Mouse (Mus musculus) thymus, postnatal 36 days (tissue): ENCODE measurements around the gene Ankrd12.

Experiments used
- DNase-seq, 2 experiments: peaks; one replicate each; pipeline ENCODE4 v3.0.0; 2022; ENCODE audit warnings: mixed read lengths in 2 of 2

Gene Ankrd12

DNA sequence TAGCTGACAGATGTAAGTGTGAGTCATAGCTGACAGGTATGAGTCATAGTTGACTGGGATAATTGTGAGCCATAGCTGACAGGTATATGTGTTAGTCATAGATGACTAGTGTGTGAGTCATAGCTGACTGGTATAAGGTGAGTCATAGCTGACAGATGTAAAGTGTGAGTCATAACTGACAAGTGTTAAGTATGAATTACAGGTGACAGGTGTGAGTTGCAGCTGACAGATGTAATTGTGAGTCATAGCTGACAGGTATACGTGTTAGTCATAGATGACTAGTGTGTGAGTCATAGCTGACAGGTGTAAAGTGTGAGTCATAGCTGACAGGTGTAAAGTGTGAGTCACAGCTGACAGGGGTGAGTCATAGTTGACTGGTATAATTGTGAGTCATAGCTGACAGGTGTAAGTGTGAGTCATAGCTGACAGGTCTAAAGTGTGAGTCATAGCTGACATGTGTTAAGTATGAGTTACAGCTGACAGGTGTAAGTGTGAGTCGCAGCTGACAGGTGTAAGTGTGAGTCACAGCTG is 115.2 kb downstream of the Ankrd12 start:
- no peak for DNase-seq

DNA sequence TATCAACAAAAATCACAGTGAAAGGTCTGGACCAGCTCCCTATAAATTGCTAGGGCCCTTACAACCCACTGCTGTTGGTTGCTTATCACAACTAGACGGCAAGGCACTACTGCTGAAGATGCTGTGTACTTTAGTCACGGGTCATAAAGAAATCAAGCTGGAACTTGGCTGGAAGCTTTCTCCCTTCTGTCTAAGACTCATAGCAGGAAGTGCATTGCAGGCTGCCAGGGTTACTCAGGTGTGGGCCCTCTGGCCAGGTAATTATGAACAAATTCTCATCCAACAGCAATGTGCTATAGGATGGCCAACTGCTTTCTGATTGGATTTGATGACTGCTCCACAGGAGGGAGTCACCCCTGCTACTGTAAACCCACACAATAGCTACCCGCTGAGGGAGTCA is 117.9 kb downstream of the Ankrd12 start:
- no peak for DNase-seq

DNA sequence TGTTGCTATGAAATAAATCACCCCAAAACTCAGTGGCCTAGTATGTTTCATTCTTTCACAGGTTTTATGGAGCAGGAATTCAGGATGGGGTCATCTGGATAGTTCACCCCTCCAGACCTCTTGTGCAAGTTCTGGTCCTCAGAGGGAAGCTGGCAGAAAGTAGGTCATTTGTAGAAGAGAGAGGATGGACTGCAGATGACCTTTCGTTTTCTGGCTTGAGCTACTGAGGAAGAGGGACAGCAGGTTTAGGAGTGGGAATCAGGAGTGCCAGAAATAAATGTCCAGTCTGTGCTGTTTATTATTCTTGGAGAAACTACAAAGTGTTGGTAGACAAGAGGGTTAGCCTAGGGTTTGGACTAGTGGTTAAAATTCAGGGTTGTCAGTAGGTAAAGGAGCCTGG is 118.5 kb downstream of the Ankrd12 start:
- no peak for DNase-seq

DNA sequence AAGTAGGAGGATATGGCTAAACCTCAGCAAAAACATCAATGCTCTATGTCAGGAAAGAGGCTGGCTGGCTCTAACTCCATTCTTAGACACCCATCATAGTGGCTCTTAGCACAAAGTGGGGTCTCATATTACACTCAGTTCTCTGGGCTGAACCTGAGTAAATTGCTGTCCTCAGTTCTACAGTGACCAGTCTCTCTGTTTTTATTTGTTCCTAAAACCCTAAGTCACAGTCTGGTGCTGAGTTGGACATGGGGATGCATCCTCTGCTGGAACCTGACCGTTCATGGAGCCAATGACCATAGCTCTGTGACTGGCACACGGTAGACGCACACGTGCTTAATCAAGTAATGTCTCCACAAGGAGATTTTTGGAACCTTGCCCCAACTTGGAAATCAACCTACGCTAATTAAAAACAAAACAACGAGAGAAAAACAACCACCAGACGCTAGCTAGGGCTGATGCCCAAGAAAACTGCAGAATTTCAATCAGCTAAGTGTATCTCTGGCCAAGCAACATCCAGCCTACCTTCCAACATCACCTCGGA is 119.0 kb downstream of the Ankrd12 start:
- DNase-seq = no peak

DNA sequence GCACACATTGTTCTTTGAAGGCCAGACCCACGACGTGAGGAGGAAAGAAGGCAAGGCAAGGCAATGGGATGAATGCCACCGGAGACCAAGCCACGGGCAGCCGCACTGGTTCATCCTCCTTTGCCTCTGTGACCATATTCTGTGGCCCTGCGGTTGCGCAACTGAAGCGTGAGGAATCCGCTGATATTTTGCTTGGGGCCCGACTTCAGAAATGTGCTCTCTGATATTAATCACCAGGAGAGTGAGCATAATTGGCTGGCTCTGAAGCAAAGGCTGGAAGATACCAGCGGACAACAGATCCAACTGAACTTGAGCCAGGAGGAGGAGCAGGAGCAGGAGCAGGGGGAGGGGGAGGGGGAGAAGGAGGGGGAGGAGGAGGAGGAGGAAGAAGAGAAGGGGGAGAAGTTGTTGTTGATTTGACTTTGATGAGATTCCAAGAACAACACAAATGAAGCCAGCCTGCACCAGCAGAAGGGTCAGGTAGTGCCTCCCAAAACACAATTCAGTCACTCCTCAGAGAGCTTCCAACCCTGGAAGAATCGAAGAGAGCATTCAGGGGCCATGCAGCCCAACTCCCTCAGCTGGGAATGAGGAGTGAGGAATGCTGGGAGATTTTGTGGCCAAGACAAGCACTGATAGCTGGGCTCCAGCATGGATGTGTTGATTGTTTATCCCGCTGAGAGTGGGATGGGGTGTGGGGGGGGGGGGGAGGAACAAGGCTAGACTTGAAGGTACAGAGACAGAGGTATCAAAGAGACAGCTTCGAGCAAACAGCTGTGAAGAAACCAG is 119.7 kb downstream of the Ankrd12 start:
- no peak for DNase-seq

DNA sequence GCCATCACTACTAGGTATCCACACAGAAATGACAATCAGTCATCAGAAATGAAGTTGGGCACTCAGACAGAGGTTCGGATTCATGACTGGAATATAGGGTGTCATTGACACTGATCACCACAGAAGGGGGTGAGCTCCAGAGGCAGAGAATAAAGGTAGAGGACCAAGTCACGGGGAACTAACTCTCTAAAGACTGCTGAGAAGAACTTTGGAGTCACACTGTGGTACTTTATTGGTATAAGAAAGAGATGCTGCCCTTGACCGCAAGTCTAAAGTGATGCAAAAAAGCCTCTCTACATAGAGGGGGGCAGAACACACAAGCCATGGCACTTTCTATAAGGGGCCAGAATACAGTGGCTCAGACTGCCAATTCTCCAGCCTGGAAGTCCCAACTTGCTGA is 120.7 kb downstream of the Ankrd12 start:
- DNase-seq = no peak

DNA sequence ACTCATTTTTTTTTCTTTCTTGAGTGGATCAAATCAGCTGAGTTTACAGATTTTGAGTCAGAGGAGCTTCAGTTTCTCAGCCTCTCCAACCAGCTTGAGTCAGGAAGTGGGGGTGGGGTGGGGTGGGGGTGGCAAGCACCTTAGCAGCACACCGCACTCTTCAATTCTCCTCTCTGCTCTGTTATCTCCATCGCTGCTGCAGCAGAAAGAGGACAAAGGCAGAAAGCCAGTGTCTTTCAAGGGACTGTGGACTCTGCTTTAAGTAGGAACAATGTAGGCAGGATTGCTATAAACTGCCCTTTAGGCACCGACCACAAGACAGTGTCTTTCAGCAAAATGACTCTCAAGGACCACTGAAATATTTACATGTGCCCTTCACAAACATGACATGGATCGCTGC is 122.9 kb downstream of the Ankrd12 start:
- DNase-seq = peak in 1 of 2 experiments; percentile 9

DNA sequence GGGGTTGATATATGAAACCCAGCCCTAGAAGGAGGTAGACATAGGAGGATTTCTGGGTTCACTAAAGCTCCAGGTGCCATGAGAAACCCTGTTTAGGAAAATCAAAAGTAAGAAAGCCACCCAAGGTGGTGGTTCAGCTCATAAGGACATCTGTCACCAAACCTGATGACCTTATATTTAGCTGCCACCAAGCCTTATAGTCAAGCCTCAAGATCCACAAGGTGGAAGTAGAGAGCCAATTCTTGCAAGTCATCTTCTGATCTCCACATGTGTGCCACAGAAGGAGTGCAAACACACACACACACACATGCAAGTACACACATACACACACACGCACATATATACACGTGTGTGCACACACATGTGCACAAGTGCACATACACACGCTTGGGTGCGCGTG is 124.8 kb downstream of the Ankrd12 start:
- DNase-seq = no peak

DNA sequence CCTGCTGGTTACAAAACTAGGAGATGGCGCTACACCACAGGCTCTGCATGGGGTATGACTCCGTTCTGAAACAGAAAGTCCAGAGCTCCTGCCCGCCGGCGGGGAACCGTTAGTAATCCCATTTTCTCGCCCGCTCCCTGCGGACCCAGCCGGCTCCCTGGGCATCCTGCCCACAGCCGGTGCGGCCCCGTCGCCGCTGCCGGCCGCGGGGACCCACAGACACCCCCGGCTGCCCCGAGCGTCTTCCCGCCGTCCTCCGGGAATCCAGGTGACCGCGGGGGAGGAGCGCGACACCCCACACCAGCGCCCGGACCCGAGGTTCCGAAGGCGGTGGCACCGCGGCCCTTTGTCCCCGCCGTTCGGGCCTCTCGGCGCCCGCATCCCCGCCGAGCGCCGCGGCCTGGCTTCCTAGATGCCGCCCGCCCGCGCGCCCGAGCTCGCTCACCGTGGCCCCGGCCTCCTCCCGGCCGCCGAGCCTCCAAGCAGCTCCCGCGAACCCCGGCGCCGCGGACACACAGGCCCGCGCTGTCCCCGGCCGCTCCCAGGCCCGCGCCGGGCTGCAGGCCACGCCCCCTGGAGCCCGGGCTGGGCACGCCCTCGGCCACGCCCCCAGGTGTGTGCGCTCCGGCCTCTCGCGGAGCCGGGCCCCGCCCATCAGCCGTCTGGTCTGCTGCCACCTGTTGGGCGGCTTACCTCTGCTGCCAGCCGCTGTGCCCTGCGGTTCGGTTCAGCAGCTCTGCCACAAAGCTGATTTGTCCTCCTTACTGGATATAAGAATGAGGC is 126.1 kb downstream of the Ankrd12 start, which contains the start of gene Twsg1:
TSS of gene Twsg1 (minus strand) at position 605 of the 783 bp plus-strand sequence.
- DNase-seq = peak; percentile 96 to 97

DNA sequence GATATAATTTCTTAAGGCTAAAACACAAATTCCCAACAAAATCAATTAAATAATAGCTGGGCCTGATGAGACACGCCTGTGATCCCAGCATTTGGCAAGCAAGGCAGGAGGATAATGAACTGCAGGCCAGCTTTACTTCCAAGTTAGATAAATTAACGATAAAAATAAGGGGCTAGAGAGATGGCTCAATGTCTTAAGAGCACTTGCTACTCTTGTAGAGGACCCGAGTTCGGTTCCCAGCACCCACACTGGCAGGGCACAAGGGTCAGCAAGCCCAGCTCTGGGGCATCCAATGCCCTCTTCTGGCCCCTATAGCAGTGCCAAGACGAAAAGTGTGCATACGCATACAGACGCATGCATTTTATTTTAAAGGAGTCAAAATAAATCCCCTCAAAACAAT is 126.7 kb downstream of the Ankrd12 start:
- DNase-seq = no peak

DNA sequence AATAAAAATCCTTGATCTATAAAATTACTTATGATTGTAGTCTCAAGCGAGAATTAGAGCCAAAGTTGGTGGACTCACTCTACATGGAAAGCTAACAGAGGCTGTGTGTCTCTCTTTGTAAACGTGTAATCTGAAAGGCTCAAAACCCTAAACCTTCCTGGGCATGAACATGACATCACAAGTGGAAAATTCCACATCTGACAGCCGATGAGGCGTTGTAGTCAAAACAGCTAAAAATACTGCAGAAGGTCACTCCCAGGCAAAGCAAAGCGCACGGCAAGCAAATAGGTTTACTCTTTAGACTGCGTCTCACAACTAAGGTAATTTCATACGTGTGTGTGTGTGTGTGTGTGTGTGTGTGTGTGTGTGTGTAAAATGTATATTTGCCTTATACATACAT is 129.6 kb downstream of the Ankrd12 start:
- no peak for DNase-seq

DNA sequence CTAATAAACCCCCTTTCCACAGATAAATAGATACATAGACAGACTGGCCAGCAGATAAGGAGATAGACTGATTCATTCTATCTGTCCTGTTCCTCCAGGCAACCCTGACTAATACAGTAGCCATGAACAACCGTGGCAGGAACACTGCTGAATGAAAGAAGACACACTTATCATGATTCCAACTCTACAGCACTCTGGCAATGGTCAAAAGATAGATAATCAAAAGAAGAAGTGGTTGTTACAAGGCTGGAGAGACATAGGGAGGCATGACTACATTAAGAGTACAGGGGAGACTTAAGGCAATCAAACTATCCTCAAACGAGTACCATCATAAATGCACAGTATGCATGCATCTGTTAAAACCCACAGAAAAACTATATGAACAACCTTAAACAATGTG is 131.5 kb downstream of the Ankrd12 start:
- DNase-seq = no peak

DNA sequence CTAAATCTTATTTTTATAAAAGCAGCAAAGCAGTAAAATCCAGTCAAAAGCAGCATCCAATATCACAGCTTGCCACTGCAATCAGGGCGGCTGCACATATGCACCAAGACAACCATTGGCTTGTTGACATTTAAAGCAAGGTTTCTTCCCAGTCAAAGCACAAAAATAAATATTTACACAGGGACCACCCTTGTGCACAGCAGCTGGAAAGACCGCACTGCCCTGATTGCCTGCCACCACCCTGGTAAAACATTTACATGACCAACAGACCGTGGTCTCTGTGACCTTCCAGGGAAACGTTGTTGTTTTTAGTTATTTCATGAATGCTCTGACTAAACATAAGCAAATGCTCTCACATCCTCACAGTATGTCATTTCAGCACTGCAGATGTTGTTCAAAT is 134.5 kb downstream of the Ankrd12 start:
- DNase-seq = no peak

DNA sequence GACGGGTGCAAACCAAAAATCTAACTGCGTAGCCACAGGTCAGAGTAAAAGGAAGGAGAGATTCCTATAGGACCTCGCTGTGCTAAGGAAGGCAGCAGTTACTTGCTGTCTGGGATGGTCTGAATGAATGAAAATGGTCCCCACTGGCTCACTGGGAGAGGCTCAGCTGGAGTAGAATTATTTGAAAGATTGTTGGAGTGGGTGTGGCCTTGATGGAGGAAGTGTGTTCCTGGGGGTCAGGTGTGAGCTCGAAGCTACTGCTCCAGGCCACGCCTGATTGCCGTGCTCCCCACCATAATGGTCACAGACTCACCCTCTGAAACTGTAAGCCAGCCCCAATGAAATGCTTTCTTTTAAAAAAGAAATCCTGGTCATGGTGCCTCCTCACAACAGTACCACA is 135.6 kb downstream of the Ankrd12 start:
- DNase-seq = no peak

DNA sequence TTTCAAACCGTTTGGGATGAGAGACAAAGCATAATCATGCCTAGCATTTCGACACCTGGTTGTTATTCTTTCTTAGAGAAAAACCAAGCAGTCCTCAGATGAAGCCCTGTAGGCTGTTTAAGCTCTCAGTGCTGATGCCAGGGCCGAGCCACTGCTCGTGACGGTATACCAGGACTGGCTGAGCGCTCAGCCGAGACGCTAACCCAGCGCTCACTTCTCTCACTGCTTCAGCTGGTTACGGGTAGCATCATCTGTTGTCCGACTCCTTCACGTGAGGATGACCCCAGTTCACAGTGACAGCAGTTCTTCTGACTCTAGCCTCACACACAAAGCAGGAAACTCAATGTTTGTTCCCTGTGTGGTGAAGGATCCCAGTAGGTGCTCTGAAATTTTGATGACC is 136.7 kb downstream of the Ankrd12 start:
- no peak for DNase-seq

DNA sequence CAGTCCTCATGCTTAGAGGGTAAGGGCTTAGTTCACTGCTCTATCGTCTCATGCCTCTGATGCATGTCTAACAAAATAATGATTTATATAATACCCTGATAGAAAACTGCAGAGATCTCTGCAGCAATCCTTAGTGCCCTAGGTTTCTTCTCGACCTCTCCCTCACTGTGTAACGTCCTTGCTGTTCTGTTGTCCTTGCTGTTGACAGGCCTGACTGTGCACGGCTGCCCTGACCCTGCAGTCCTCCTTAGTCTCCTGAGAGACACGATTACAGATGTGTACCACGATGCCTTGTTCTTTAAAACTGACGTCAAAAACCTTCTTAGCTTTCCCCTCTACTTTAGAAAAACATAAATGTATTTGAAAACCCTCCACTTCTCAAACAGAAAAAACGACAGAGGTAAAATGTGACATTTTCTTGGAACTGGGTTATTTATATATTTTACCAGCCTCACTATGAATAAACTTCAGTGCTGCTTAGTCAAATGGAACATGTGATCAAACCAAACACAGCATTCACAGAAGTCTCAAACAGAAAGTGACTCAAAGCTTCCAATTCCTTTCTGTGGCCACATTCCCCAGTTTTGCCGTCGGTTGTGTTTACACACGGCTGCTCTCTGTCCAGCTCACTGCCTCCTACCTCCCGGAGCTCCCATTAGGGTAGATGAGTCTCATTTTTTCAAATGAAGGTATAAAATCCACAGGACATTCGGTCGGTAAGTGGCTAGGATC is 137.3 kb downstream of the Ankrd12 start:
- no peak for DNase-seq

DNA sequence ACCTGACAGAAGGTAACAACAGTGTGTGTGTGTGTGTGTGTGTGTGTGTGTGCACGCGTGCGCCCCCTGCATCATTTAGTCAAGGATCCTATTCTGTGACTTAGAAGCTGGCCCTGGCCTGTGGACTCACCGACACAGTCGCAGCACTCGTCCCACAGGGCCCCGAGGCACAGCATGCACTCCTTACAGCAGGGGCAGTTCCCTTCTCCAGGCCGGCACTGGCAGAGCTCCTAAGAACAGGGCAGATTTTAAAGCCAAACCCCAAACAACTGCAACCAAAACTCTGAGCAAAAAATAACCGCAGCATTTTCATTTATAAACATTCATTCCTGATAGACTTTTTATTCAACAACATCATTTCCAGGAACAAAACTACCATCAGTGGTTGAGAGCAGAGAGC is 139.2 kb downstream of the Ankrd12 start:
- no peak for DNase-seq

DNA sequence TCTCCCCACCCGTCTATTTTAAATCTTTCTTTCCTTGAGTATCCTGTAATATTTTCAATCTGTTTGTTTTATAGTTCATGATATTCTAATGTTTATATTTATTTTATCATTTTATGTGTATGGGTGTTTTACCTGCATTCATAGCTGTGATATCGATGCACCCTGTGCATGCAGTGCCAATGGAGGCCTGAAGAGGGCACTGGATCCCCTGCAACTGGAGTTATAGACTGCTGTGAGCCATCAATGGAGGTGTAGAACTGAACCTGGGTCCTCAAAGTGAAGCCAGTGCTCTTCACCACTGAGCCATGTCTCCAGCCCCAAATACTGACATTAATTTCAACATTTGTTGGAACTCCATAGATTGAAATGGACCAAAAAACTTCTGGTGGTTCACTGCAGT is 143.1 kb downstream of the Ankrd12 start:
- DNase-seq = peak; percentile 41

DNA sequence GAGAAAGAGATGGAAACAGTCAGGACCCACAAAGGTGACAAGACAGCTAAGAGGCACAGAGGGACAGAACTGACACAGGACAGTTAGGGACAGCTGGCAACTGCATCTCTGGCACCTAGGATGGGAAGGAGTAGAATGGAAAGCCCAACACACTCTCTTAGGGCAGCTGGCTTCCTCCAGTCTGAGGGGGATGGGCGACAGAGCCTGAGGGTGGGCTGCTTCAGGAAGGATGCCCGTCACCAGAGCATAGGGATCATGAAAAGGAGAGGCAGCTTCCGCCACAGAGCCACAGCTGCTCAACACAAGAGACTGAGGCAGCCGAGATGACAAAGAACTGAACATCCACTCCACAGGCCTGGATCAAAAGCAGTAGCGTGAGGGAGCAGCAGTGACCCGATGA is 145.4 kb downstream of the Ankrd12 start:
- DNase-seq = peak in 1 of 2 experiments; percentile 27

DNA sequence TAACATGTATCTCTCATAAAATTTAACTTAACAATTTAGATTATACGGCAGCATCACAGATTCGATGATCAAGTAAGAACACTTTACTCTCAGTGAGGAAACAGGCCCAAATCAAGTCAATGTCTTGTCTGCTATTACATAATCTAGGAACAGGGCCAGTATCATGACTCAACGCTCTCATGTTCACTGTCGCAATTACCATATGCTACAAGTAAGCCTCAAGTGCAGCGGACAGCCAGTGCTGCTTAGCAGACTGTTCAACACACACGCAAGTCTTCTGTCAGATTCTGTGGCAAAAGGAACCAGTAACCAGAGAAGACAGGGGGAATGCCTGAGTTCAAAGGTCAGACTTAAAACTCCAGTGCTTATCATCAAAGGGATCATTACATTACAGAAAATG is 145.9 kb downstream of the Ankrd12 start:
- no peak for DNase-seq

DNA sequence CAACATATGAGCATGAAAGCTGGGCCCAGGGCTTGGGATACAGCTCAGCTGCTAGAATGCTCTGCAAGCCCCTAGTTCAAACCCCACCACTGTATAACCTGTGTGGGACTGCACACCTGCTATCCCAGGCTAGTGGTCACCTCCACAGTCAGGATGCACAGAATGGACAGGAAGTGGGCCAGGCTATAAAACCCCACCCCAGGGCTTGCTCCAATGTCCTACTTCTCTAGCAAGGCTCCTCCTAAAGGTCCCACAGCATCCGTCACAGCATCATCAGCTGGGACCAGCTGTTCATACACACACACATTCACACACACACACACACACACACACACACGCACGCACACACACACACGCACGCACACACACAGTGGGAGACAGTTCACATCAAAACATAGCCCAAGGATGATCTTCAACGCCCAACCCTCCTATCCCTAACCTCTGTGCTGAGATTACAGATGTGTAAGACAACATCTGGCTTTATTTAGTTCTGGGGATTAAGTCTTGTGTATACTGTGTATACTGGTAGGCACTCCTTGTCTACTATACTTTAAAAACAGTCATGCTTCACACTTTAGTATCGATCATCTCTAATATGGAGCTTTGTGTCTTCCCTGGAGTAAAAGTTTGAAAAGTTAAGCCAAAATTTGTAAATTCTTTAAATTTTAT is 146.6 kb downstream of the Ankrd12 start:
- DNase-seq = no peak

DNA sequence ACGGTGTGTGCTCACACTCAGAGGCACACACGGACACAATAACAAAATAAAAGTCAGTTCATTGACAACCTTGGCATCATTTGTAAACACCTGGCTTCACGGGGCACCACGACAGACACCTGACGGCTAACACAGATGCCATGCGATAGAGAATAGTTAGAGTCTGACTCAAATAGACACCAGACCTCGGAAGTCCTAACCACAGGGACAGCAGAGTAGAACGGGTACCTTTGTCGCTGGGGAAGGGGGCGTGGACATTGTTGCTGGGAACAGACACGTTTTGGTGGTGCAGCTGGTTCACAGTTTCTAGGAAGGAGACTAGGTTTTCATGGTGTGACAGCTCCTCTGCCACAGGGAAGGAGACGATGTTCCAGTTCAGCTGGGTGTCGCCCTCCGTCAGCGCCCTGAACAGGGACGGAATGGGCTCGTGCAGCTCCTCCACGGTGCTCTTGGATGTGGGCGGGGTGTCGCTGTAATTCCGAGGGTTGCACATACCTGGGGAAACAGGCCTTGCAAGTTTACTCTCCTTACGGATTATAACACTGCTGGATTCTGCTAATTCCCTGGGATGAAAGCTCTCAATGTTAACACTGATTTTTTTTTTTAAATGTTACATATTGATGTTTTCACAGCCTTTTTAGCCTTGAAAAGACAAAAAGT is 147.4 kb downstream of the Ankrd12 start:
- peak in 1 of 2 experiments; percentile 17 for DNase-seq
